Mouse (Mus musculus): ENCODE measurements around the gene Gm9999. TPM values are rescaled to one million over a fixed set of nuclear protein-coding genes. Genes with fewer than 3 reads are reported as not detected.
"Not testable (repeated sequence)": the region's sequence is repeated elsewhere in the genome, so short reads cannot be mapped to it uniquely, and the experiment has no call there.

Gene Gm9999
- polyA plus RNA-seq, 1 experiment from 2014 or later: not detected

- Histone ChIP-seq H3K9me3 (replicated peaks; ENCODE audit: control insufficient read depth, low read length, poor library complexity, severe bottlenecking) (no peaks in the 10 kb centered on the region), H3K27ac (ENCODE audit: low read length) (no peak overlapping the region), H3K27me3 (ENCODE audit: control insufficient read depth, insufficient read depth, low read depth, low read length) (no peaks in the 10 kb centered on the region), H3K4me2 (ENCODE audit: low read length) (no peak overlapping the region), H3K4me1 (ENCODE audit: control insufficient read depth, insufficient read depth, low read length) (peaks cover 3% of the 10 kb centered on the region; the same call in 1 of the 2 replicates), H3K9ac (ENCODE audit: low read depth, low read length) (no peak overlapping the region), H3K4me3 (ENCODE audit: low read depth, low read length) (no peak overlapping the region), H3K36me3 (ENCODE audit: control insufficient read depth, insufficient read depth, low read length) (no peaks in the 10 kb centered on the region)
- 73% methylated on average over 7 of the region's 7 CpGs for WGBS
- no peak for ATAC-seq
Observed at GRCm38 (mm10) chr7:47017146-47017545, 33.8 kb downstream of the Gm9999 start.

- no peaks in the 10 kb centered on the region for H3K27me3 ChIP-seq (ENCODE audit: control insufficient read depth, insufficient read depth, low read depth, low read length)
- no peak overlapping the region for H3K4me3 ChIP-seq (ENCODE audit: low read depth, low read length)
- H3K4me1 ChIP-seq (ENCODE audit: control insufficient read depth, insufficient read depth, low read length): peaks cover 3% of the 10 kb centered on the region; the same call in 1 of the 2 replicates
- no peak overlapping the region for H3K4me2 ChIP-seq (ENCODE audit: low read length)
- H3K36me3 ChIP-seq (ENCODE audit: control insufficient read depth, insufficient read depth, low read length): no peaks in the 10 kb centered on the region
- H3K9ac ChIP-seq (ENCODE audit: low read depth, low read length): no peak overlapping the region
- 59% methylated on average over 5 of the region's 5 CpGs for WGBS
- no peaks in the 10 kb centered on the region for H3K9me3 ChIP-seq (replicated peaks; ENCODE audit: control insufficient read depth, low read length, poor library complexity, severe bottlenecking)
- no peak for ATAC-seq
- H3K27ac ChIP-seq (ENCODE audit: low read length): no peak overlapping the region
Observed at GRCm38 (mm10) chr7:47019641-47020040, 36.3 kb downstream of the Gm9999 start.

- no peaks in the 10 kb centered on the region for H3K27me3 ChIP-seq (ENCODE audit: control insufficient read depth, insufficient read depth, low read depth, low read length)
- no peaks in the 10 kb centered on the region for H3K36me3 ChIP-seq (ENCODE audit: control insufficient read depth, insufficient read depth, low read length)
- no peak overlapping the region for H3K9ac ChIP-seq (ENCODE audit: low read depth, low read length)
- no peak overlapping the region for H3K27ac ChIP-seq (ENCODE audit: low read length)
- H3K9me3 ChIP-seq (replicated peaks; ENCODE audit: control insufficient read depth, low read length, poor library complexity, severe bottlenecking): no peaks in the 10 kb centered on the region
- 17% methylated on average over 8 of the region's 8 CpGs for WGBS
- no peak for ATAC-seq
- H3K4me2 ChIP-seq (ENCODE audit: low read length): no peak overlapping the region
- H3K4me3 ChIP-seq (ENCODE audit: low read depth, low read length): no peak overlapping the region
- no peaks in the 10 kb centered on the region for H3K4me1 ChIP-seq (ENCODE audit: control insufficient read depth, insufficient read depth, low read length)
Observed at GRCm38 (mm10) chr7:47020956-47021355, 37.6 kb downstream of the Gm9999 start.

GRCm38 (mm10) chr7:47022482-47022881, 39.1 kb downstream of the Gm9999 start:
- Histone ChIP-seq H3K4me3 (ENCODE audit: low read depth, low read length) (no peak overlapping the region), H3K9ac (ENCODE audit: low read depth, low read length) (no peak overlapping the region), H3K27ac (ENCODE audit: low read length) (no peak overlapping the region), H3K4me1 (ENCODE audit: control insufficient read depth, insufficient read depth, low read length) (no peaks in the 10 kb centered on the region), H3K27me3 (ENCODE audit: control insufficient read depth, insufficient read depth, low read depth, low read length) (no peaks in the 10 kb centered on the region), H3K9me3 (replicated peaks; ENCODE audit: control insufficient read depth, low read length, poor library complexity, severe bottlenecking) (no peaks in the 10 kb centered on the region), H3K36me3 (ENCODE audit: control insufficient read depth, insufficient read depth, low read length) (no peaks in the 10 kb centered on the region), H3K4me2 (ENCODE audit: low read length) (no peak overlapping the region)
- 76% methylated on average over 8 of the region's 8 CpGs for WGBS
- ATAC-seq: no peak

- WGBS: 8% methylated on average over 6 of the region's 6 CpGs
- no peak overlapping the region for H3K4me2 ChIP-seq (ENCODE audit: low read length)
- H3K27me3 ChIP-seq (ENCODE audit: control insufficient read depth, insufficient read depth, low read depth, low read length): no peaks in the 10 kb centered on the region
- H3K9ac ChIP-seq (ENCODE audit: low read depth, low read length): no peak overlapping the region
- no peak; the same call in 1 of the 2 replicates for ATAC-seq
- no peak overlapping the region for H3K27ac ChIP-seq (ENCODE audit: low read length)
- H3K4me3 ChIP-seq (ENCODE audit: low read depth, low read length): no peak overlapping the region
- no peaks in the 10 kb centered on the region for H3K9me3 ChIP-seq (replicated peaks; ENCODE audit: control insufficient read depth, low read length, poor library complexity, severe bottlenecking)
- H3K36me3 ChIP-seq (ENCODE audit: control insufficient read depth, insufficient read depth, low read length): no peaks in the 10 kb centered on the region
- H3K4me1 ChIP-seq (ENCODE audit: control insufficient read depth, insufficient read depth, low read length): no peaks in the 10 kb centered on the region
Observed at GRCm38 (mm10) chr7:47023530-47023929, 40.1 kb downstream of the Gm9999 start.

GRCm38 (mm10) chr7:47024454-47024853, 41.1 kb downstream of the Gm9999 start:
- no peaks in the 10 kb centered on the region for H3K4me1 ChIP-seq (ENCODE audit: control insufficient read depth, insufficient read depth, low read length)
- H3K27ac ChIP-seq (ENCODE audit: low read length): no peak overlapping the region
- H3K9ac ChIP-seq (ENCODE audit: low read depth, low read length): no peak overlapping the region
- 90% methylated on average over 7 of the region's 7 CpGs for WGBS
- H3K4me2 ChIP-seq (ENCODE audit: low read length): no peak overlapping the region
- no peak overlapping the region for H3K4me3 ChIP-seq (ENCODE audit: low read depth, low read length)
- H3K27me3 ChIP-seq (ENCODE audit: control insufficient read depth, insufficient read depth, low read depth, low read length): no peaks in the 10 kb centered on the region
- H3K36me3 ChIP-seq (ENCODE audit: control insufficient read depth, insufficient read depth, low read length): no peaks in the 10 kb centered on the region
- no peak for ATAC-seq
- no peaks in the 10 kb centered on the region for H3K9me3 ChIP-seq (replicated peaks; ENCODE audit: control insufficient read depth, low read length, poor library complexity, severe bottlenecking)

- H3K9me3 ChIP-seq (replicated peaks; ENCODE audit: control insufficient read depth, low read length, poor library complexity, severe bottlenecking): no peaks in the 10 kb centered on the region
- no peak overlapping the region for H3K4me3 ChIP-seq (ENCODE audit: low read depth, low read length)
- H3K4me2 ChIP-seq (ENCODE audit: low read length): no peak overlapping the region
- 66% methylated on average over 9 of the region's 9 CpGs for WGBS
- H3K4me1 ChIP-seq (ENCODE audit: control insufficient read depth, insufficient read depth, low read length): no peaks in the 10 kb centered on the region
- no peak overlapping the region for H3K27ac ChIP-seq (ENCODE audit: low read length)
- no peaks in the 10 kb centered on the region for H3K27me3 ChIP-seq (ENCODE audit: control insufficient read depth, insufficient read depth, low read depth, low read length)
- H3K36me3 ChIP-seq (ENCODE audit: control insufficient read depth, insufficient read depth, low read length): no peaks in the 10 kb centered on the region
- ATAC-seq: no peak
- no peak overlapping the region for H3K9ac ChIP-seq (ENCODE audit: low read depth, low read length)
Observed at GRCm38 (mm10) chr7:47025429-47025828, 42.0 kb downstream of the Gm9999 start.

GRCm38 (mm10) chr7:47026899-47027298, 43.5 kb downstream of the Gm9999 start:
- not testable (repeated sequence) for H3K4me3 ChIP-seq (ENCODE audit: low read depth, low read length); H3K4me1 ChIP-seq (ENCODE audit: control insufficient read depth, insufficient read depth, low read length); H3K9ac ChIP-seq (ENCODE audit: low read depth, low read length); H3K9me3 ChIP-seq (replicated peaks; ENCODE audit: control insufficient read depth, low read length, poor library complexity, severe bottlenecking); ATAC-seq; H3K4me2 ChIP-seq (ENCODE audit: low read length); H3K27me3 ChIP-seq (ENCODE audit: control insufficient read depth, insufficient read depth, low read depth, low read length); H3K27ac ChIP-seq (ENCODE audit: low read length); H3K36me3 ChIP-seq (ENCODE audit: control insufficient read depth, insufficient read depth, low read length)
- 89% methylated on average over 3 of the region's 3 CpGs for WGBS

GRCm38 (mm10) chr7:47027520-47027919, 44.1 kb downstream of the Gm9999 start:
- WGBS: 93% methylated on average over 1 of the region's 1 CpGs
- H3K9me3 ChIP-seq (replicated peaks; ENCODE audit: control insufficient read depth, low read length, poor library complexity, severe bottlenecking): no peaks in the 10 kb centered on the region
- H3K27me3 ChIP-seq (ENCODE audit: control insufficient read depth, insufficient read depth, low read depth, low read length): no peaks in the 10 kb centered on the region

More at GRCm38 (mm10) chr7:47027520-47027919, 44.1 kb downstream of the Gm9999 start:
- no peak overlapping the region for H3K9ac ChIP-seq (ENCODE audit: low read depth, low read length)
- no peak for ATAC-seq
- no peak overlapping the region for H3K4me2 ChIP-seq (ENCODE audit: low read length)
- H3K36me3 ChIP-seq (ENCODE audit: control insufficient read depth, insufficient read depth, low read length): no peaks in the 10 kb centered on the region
- H3K4me1 ChIP-seq (ENCODE audit: control insufficient read depth, insufficient read depth, low read length): no peaks in the 10 kb centered on the region
- H3K27ac ChIP-seq (ENCODE audit: low read length): no peak overlapping the region
- H3K4me3 ChIP-seq (ENCODE audit: low read depth, low read length): no peak overlapping the region
